Mouse (Mus musculus) activated CD4-positive, CD25-positive, alpha-beta regulatory T cell, adult 4 months (primary cell): ENCODE measurements around the gene Gng3. TPM values are rescaled to one million over a fixed set of nuclear protein-coding genes. Genes with fewer than 3 reads are reported as not detected.
A peak's percentile ranks its signal among the peaks of the same experiment; 100 is the strongest.
"Not testable (repeated sequence)": the region's sequence is repeated elsewhere in the genome, so short reads cannot be mapped to it uniquely, and the experiment has no call there.

Experiments
- ATAC-seq: one replicate; pipeline ENCODE4 v1.8.0; 2017
- polyA plus RNA-seq, 2 experiments: library from polyadenylated mRNA; unstranded; fragments of 100-300 nt; shearing (Covaris generic); gene quantifications; one replicate each; pipeline ENCODE4 v1.2.1; 2017

Gene Gng3
- 1 to 10 TPM in 1 of 2 experiments, under 1 TPM in 1; 0.42 to 1.2 TPM for polyA plus RNA-seq

GRCm38 (mm10) chr19:8839103-8839907 is at the start of gene Gng3:
Gene Gng3, minus strand, starts transcription at chr19:8839194.
- ATAC-seq = no peak

- no peak for ATAC-seq
These were observed 48.8 kb upstream of the Gng3 start for GRCm38 (mm10) chr19:8887585-8888463.

GRCm38 (mm10) chr19:8886916-8887584 is 48.1 kb upstream of the Gng3 start:
- no peak for ATAC-seq

DNA sequence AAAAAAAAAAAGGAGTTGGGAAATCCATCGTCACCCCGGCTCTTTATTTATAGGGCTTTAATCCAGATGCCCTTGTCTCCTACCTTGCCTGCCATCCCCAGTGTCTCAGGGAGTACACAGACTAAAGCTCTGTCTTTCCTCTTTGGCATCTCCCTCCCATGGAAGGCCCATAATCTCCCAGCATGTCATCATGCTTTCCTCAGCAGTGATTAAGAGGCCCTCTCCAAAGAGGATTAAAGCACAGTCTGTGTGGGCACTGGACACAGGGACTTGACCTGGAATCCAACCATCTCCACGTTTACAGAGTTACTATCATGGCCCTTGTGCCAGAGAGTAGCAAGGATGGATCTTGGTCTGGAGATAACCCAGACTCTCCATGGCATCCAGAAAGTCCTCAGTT is 44.6 kb upstream of the Gng3 start, which contains the start of the genes Lbhd1 and Gm49403:
TSS of gene Lbhd1 (plus strand) at position 117 of the 400 bp plus-strand sequence.
TSS of gene Gm49403 (plus strand) at position 315 of the 400 bp plus-strand sequence.
- no peak for ATAC-seq

DNA sequence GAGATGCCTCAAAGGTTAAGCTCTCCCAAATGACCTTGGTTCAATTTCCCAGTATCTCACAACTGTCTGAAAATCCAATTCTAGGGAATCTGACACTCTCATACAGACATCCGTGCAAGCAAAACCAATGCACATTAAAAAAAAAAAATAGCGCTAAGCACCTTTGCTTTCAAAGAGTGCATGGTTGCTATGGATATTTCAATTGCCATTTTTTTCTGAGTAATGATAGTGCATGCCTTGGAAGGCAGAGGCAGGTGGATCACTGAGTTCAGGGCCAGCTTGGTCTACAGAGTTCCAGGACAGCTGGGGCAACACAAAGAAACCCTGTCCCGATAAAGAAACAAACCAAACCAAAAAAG is 42.0 kb upstream of the Gng3 start:
- ATAC-seq = peak; percentile 36

- peak; percentile 95 for ATAC-seq
These were observed 41.5 kb upstream of the Gng3 start, which contains the start of gene Uqcc3 for GRCm38 (mm10) chr19:8880311-8881033. Gene Uqcc3, minus strand, starts transcription at chr19:8880923.

- no peak for ATAC-seq
These were observed 36.0 kb upstream of the Gng3 start for GRCm38 (mm10) chr19:8875031-8875430.

DNA sequence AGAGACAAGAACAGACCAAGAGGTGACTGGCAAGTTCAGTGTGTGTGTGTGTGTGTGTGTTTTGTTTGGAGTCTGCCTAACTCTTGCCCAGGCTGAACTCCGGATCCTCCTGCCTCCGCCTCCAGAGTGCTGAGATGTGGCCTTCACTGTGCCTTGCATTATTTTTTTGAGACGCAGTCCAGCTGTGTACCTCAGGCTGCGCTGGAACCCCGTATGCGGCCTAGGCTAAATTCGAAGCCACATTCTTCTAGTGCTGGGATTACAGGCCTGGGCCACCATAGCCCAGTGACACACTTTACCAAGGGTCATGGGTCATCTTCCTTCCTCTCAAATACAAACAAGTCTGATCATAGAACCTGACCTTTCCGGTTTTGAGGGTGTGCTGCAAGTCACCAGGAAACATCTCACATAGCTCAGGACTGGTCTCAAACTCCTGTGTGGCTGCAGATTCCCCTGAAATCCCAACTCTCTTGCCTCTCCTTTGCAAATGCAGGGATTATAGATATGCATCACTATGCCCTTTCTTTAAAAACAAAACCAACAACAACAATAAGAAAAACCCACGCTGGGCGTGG is 33.4 kb upstream of the Gng3 start:
- ATAC-seq = no peak

GRCm38 (mm10) chr19:8871267-8872186 is 32.5 kb upstream of the Gng3 start, which contains the start of gene Ubxn1:
Gene Ubxn1, plus strand, starts transcription at chr19:8871496.
- ATAC-seq = peak; percentile 93

DNA sequence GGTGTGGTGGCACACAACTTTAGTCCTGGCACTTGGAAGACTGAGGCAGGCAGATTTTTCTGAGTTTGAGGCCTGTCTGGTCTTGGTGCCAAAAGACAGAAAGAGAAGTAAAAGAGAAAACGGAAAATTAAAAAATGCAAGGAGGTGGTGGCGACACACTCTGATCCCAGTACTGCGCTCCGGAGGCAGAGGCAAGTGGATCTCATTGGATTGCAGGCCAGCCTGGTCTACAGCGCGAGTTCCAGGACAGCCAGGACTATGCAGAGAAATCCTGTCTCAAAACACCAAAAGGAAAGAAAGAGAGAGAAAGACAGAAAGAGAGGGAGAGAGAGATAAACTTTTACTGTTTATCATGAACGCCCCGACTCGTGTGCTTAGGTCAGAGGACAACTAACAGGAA is 31.8 kb upstream of the Gng3 start:
- no peak for ATAC-seq

- not testable (repeated sequence) for ATAC-seq
These were observed 31.4 kb upstream of the Gng3 start for GRCm38 (mm10) chr19:8870381-8870780.

- ATAC-seq = no peak
These were observed 25.3 kb upstream of the Gng3 start for GRCm38 (mm10) chr19:8864265-8864664.

GRCm38 (mm10) chr19:8859018-8859417 is 20.0 kb upstream of the Gng3 start:
- no peak for ATAC-seq

DNA sequence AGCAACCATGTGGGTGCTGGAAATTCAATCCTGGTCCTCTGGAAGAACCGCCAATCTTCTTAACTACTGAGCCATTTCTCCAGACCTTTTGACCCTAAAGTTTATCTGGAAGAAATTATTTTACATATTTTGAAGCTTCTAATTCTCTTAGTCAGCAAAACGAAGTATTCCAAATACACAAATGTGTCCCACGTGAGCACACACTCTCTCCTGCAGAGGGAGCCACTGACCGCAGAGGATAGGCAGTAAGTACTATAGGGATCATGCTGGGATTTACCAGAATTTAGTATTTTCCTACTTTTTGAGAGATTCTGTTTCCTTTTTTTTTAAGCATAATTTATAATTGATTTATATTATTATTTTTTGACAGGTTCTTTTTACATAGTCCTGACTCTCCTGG is 18.7 kb upstream of the Gng3 start:
- no peak for ATAC-seq

DNA sequence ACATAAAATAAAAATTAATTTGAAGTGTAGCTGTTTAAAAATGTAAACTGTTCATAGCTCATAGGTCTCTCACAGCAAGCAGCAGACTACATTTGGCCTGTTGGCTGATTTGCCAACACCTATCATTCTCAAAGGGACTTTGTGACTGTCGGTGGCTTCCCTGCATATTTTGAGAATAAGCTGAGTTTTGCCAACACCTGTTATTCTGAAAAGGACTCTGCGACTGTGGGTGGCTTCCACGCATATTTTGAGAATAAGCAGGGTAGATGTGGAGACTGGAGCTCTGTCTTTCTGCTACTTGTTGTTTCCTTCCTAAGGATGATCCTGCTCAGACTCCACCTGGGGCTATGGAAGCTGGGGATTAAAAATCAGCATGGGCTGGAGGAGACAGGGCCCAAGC is 14.1 kb upstream of the Gng3 start:
- ATAC-seq = no peak

DNA sequence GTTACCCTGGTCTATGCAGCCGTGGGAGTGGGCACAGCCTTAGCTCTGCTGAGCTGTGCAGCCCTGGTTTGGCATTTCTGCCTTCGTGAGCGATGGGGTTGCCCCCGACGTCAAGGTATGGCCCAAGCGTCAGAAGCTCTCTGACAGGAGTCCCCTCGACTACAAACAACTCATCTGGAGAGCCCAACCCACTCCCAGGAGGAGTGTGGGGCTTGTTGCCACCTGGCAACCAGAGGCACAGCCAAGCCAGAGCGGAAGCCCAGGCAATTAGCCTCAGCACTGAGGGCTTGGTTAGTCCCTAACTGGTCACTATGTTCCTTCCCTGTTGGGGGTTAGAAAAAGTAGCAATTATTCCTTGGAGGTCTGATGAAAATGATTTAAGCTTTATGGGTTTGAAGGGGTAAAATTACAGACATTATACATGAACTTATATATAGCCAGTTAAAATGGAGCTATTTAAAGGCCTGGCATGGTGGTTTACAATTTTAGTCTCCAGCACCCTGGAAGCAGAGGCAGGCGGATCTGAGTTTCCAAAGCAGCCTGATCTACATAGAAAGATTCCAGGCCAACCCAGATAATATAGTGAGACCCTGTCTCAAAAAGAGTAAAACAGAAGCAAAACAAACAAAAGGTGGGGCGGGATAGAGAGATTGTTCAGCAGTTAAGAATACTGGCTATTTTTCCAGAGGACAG is 13.4 kb upstream of the Gng3 start:
- no peak for ATAC-seq

DNA sequence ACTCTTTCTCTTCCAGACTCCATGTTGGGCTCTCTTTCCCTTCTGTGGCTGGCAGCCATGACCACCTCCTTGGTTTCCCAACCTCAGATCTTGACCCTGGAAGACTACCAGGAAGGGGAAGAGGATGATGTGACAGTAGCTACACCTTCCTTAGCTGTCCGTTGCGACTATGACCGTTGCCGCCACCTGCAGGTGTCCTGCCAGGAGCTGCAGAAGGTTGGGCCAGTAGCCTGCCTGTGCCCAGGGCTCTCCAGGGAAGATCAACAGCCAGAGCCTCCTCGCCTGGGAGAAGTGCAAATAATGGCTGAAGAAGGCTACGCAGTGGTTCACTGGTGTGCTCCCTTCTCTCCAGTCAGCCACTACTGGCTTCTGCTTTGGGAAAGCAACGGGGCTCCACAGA is 12.6 kb upstream of the Gng3 start:
- ATAC-seq = no peak

DNA sequence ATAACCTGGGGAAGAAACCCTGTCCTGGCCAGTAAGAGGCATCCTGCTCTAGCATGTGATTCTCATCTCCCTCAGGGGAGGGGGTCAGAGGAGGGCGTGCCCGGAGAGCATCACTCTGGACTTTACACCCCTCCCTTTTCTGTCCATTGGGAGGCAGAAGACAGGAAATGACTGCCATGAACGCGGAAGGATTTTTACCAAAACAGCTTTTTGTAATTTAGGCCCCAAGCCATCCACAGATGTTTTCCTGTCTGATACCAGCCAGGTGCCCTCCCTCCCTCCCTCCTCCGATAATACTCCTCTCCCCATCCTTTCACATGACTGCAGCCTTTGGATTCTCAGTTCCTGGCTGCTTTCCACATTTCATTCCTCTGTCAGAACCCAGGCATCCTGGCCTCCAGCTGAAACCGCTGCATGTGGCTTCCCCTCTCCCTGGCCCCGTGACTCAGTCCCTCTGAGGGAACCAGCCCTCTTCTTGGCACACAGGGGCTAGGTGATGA is 11.5 kb upstream of the Gng3 start, which contains the start of gene Lrrn4cl:
TSS of gene Lrrn4cl (plus strand) at position 367 of the 500 bp plus-strand sequence.
- ATAC-seq = no peak

DNA sequence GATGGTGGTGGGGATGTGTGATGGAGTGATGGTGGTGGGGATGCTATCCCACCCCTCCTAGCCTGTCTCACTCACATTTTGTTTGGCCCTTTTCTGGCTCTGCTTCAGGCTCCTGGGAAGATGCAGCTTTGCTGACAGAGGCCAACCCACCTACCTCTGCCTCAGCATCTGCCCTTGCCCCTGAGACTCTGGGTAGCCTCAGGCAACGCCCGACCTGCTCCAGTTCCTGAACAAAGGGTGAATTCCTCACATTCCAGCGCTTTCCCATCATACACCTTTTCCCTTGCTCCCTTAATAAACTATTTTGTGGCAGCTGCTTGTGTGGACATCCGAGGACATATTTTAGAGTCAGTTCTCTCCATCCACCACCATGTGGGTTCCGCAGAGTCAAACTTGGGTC is 9.4 kb upstream of the Gng3 start:
- no peak for ATAC-seq
